Mouse (Mus musculus) MEL (cell line): ENCODE results near the gene Ror2.

Source experiments
- CTCF ChIP-seq, 3 experiments: IDR thresholded peaks in 2 of 3; conservative IDR thresholded peaks in 1 of 3; 2 replicates each; pipeline ENCODE4 v1.5.1; 2011 to 2012; ENCODE audit warnings: low read length in 3 of 3, low read depth in 2 of 3, mild to moderate bottlenecking in 2 of 3, improper control_type of control experiment in 1 of 3, inconsistent platforms in 1 of 3, mixed read lengths in 1 of 3, moderate library complexity in 1 of 3; ENCODE audit not compliant: control insufficient read depth in 1 of 3, insufficient read depth in 1 of 3, poor library complexity in 1 of 3, severe bottlenecking in 1 of 3
- GATA1 ChIP-seq: IDR thresholded peaks from 2 replicates; pipeline ENCODE4 v1.6.1; 2011; ENCODE audit warnings: low read depth, low read length, improper control_type of control experiment
- POLR2A ChIP-seq, 2 experiments: IDR thresholded peaks; 2 replicates each; pipeline ENCODE4 v1.6.1; 2011 to 2012; ENCODE audit warnings: low read length in 2 of 2, mild to moderate bottlenecking in 2 of 2, control low read depth in 1 of 2, improper control_type of control experiment in 1 of 2, low read depth in 1 of 2, moderate library complexity in 1 of 2; ENCODE audit not compliant: control insufficient read depth in 1 of 2, insufficient read depth in 1 of 2, poor library complexity in 1 of 2
- SMC3 ChIP-seq: IDR thresholded peaks from 2 replicates; pipeline ENCODE4 v1.6.1; 2011; ENCODE audit warnings: low read depth, low read length, improper control_type of control experiment
- ZC3H11A ChIP-seq: IDR thresholded peaks from 2 replicates; pipeline ENCODE4 v1.6.1; 2012; ENCODE audit warnings: low read depth, mild to moderate bottlenecking, inconsistent platforms, low read length, improper control_type of control experiment

DNA sequence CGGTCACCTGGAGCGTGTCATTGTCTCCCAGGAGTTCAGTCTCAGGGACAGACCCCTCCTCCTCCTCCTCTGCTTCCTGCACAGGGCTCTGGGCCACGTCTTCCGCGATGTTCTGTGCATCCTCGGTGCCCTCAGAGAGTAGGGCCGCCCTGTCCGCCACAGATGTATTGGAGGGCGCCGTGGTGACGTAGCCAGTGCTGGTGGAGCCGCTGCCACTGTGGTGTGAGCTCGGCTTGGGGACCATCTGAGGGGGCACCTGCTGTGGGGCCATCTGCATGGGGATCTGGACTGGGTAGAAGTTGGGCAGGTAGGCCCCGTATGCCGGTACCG lies 175.7 kb downstream of the Ror2 start:
- TF ChIP-seq POLR2A (IDR thresholded peaks at IDR 0.05; ENCODE audit: control insufficient read depth in 1 of 2, insufficient read depth in 1 of 2, low read depth in 1 of 2, low read length in 2 of 2, poor library complexity in 1 of 2) (no peak), CTCF (IDR thresholded peaks at IDR 0.05 in 2 of 3, conservative IDR thresholded peaks at IDR 0.05 in 1 of 3; ENCODE audit: control insufficient read depth in 1 of 3, insufficient read depth in 1 of 3, low read depth in 2 of 3, low read length in 3 of 3, poor library complexity in 1 of 3, severe bottlenecking in 1 of 3) (no peak), GATA1 (no peak), SMC3 (no peak), ZC3H11A (no peak)
